Mouse (Mus musculus) liver, postnatal 0 days (tissue): Measurements from ENCODE around the gene Zcchc12.

Experiments used
- CTCF ChIP-seq: sonication (generic); IDR thresholded peaks from 2 replicates; pipeline ENCODE4 v1.5.1; 2016; ENCODE audit warnings: antibody characterized with exemption, low read depth
- EP300 ChIP-seq: IDR thresholded peaks from 2 replicates; pipeline ENCODE4 v1.6.1; 2016; ENCODE audit warnings: antibody characterized with exemption, low read depth, mild to moderate bottlenecking

GRCm38 (mm10) chrX:36195736-36196525 is at the start of gene Zcchc12:
- TF ChIP-seq CTCF = no peak
- TF ChIP-seq EP300 = no peak
